Mouse (Mus musculus) pancreas, adult 10 weeks (tissue): ENCODE data around the gene Zfp710. TPM values are rescaled to one million over a fixed set of nuclear protein-coding genes. Genes with fewer than 3 reads are reported as not detected.

ENCODE experiments used
- polyA plus RNA-seq: library from polyadenylated mRNA; stranded (reverse); fragments of 350-450 nt; fragmentation: Illumina TruSeq; extraction: RNeasy Lipid Tissue Mini Kit (QIAGEN cat#74804); gene quantifications from one replicate; pipeline ENCODE4 v1.2.3, GENCODE M21; 2015; ENCODE audit warnings: low read depth, low replicate concordance; ENCODE audit not compliant: insufficient read depth

The Zfp710 gene
- 2.2 TPM for polyA plus RNA-seq

DNA sequence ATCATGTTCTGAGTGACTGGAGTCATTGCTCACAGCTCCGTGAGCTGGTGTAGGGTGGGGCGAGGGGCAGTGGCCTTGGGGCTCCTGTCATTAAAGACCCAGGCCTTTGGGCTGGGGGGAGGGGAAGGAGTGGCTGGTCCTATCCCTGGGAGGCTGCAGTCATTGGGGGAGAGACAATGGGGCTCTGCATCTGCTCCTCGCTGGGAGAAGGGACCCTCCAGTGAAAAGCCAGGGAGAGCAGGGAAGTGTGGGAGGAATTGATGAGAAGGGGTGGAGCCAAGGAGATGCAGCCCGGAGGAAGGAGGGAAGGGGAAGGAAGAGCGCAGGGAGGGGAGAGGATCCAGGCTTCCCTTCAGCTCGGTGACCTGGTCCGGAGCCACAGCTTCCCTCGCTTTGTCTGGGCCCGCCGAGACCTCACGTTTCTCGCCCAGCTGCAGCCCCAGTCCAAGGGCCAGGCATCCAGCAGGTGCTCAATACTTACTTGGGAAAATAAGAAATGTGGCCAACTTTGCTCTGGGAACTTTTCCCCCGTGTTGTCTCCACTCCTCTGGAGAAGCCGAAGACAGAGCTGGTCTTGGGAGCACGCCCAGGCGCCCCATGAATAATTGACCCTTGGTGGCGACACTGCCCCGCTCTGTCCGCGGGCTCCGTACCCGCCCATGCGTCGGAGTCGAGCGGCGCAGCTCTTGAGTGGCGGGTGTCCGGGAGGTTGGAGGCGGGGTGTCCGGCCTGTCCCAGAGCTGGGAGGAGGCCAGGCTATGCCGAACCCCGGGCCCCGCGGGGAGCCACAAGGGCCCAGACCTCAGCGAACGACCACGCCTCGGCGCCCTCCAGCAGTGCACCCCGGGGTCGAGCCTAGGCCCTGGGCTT is at the start of gene Zfp710:
TSS of gene Zfp710 (plus strand) at position 294 of the 870 bp plus-strand sequence.

DNA sequence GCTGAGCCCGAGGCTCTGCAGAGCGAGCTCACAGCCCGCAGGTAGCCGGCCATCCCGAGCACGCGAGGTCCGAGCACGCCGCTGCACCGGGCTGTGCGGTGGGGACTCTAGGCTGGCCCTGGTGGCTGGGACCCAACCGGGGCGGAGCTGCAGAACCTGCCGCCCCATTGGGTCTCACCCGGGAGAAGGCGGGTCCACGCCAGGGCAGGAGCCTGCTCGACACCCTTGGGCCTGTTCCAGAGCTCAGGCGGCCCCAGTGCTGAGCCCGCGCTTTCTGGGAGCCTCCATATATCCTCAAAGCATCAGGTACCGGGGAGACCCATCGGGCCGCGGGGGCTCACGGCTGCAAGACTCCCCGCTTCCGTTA is 90.6 kb downstream of the Zfp710 start, which contains the start of gene Idh2:
TSS of gene Idh2 (minus strand) at position 169 of the 367 bp plus-strand sequence.

Other genes starting within 250 kb of the Zfp710 start
- not detected for gene Mesp1, start 231.0 kb upstream of the Zfp710 start, polyA plus RNA-seq
- not detected for gene Mesp2, start 214.1 kb upstream of the Zfp710 start, polyA plus RNA-seq
- 40.7 TPM for gene Anpep, start 163.8 kb upstream of the Zfp710 start, polyA plus RNA-seq
- 5.6 TPM for gene Ap3s2, start 104.2 kb upstream of the Zfp710 start, polyA plus RNA-seq
- 6.3 TPM for gene Arpin, start 89.5 kb upstream of the Zfp710 start, polyA plus RNA-seq
- 58.3 TPM for gene Idh2, start 90.6 kb downstream of the Zfp710 start, polyA plus RNA-seq
- 2.1 TPM for gene Sema4b, start 162.0 kb downstream of the Zfp710 start, polyA plus RNA-seq
- gene Cib1, start 208.0 kb downstream of the Zfp710 start, polyA plus RNA-seq = 16.9 TPM
- gene Gdpgp1, start 208.1 kb downstream of the Zfp710 start, polyA plus RNA-seq = 0.63 TPM
- gene Ttll13, start 221.6 kb downstream of the Zfp710 start, polyA plus RNA-seq = 0.57 TPM
- gene Ngrn, start 236.4 kb downstream of the Zfp710 start, polyA plus RNA-seq = 10.3 TPM
- 3.4 TPM for gene Vps33b, start 244.8 kb downstream of the Zfp710 start, polyA plus RNA-seq